In genomic region chr7:105480081-105480480, GRCm38 (mm10) we compare ENCODE assay signal across 10 mouse cellular contexts. TPM values are rescaled to one million over a fixed set of nuclear protein-coding genes. Genes with fewer than 3 reads are reported as not detected.
DNase-seq lines count a peak whose midpoint lies in the region; ATAC-seq and TF ChIP-seq lines count a peak whose summit lies in the region.
"Had no signal": no experiment of that assay in that cellular context is flagged by ENCODE, and none has a peak within 500 bp of the region (broad histone marks: within the 10 kb centered on the region; RNA-seq: fewer than 3 reads in every experiment).

No protein-coding gene starts in this region.

- H3K9ac ChIP-seq in forebrain, postnatal 0 days = no peak overlapping the region
- no peak overlapping the region for H3K9ac ChIP-seq in forebrain, embryonic 16.5 days (replicated peaks; ENCODE audit: low read depth, low read length)
- H3K9ac ChIP-seq in limb, embryonic 13.5 days = no peak overlapping the region
- H3K9ac ChIP-seq in neural tube, embryonic 15.5 days (replicated peaks) = no peak overlapping the region
- H3K9ac ChIP-seq: liver, embryonic 12.5 days had no signal

- no peak for ATAC-seq in forebrain, postnatal 0 days
- no peak for ATAC-seq in forebrain, embryonic 16.5 days
- ATAC-seq in limb, embryonic 13.5 days (ENCODE audit: low FRiP score, low read depth) = no peak
- ATAC-seq in neural tube, embryonic 15.5 days (ENCODE audit: low FRiP score) = no peak
- ATAC-seq in megakaryocyte-erythroid progenitor cell, adult 5-6 weeks (replicated peaks; ENCODE audit: low FRiP score, low TSS enrichment, poor library complexity, severe bottlenecking) = no peak
- ATAC-seq: liver, embryonic 12.5 days had no signal

- H3K27ac ChIP-seq in forebrain, postnatal 0 days (ENCODE audit: low read depth, low read length) = peak overlapping the region; percentile 40; the same call in 1 of the 2 replicates
- no peak overlapping the region for H3K27ac ChIP-seq in forebrain, embryonic 16.5 days (ENCODE audit: low read length)
- H3K27ac ChIP-seq in limb, embryonic 13.5 days = no peak overlapping the region
- H3K27ac ChIP-seq in limb, embryonic 10.5 days = no peak overlapping the region
- peak overlapping the region; percentile 99 for H3K27ac ChIP-seq in embryonic fibroblast, embryonic 13.5 days (ENCODE audit: insufficient read depth, low read length)
- no peak overlapping the region for H3K27ac ChIP-seq in neural tube, embryonic 15.5 days (replicated peaks)
- H3K27ac ChIP-seq: liver, embryonic 12.5 days had no signal

- TF ChIP-seq POLR2A in embryonic fibroblast, embryonic 13.5 days (IDR thresholded peaks at IDR 0.05; ENCODE audit: low read depth, low read length) = no peak

- no peaks in the 10 kb centered on the region for H3K9me3 ChIP-seq in forebrain, postnatal 0 days (ENCODE audit: low read length)
- H3K9me3 ChIP-seq in forebrain, embryonic 16.5 days (ENCODE audit: control insufficient read depth, low read length) = no peaks in the 10 kb centered on the region
- no peaks in the 10 kb centered on the region for H3K9me3 ChIP-seq in limb, embryonic 13.5 days
- no peaks in the 10 kb centered on the region for H3K9me3 ChIP-seq in limb, embryonic 10.5 days (replicated peaks)
- no peaks in the 10 kb centered on the region for H3K9me3 ChIP-seq in neural tube, embryonic 15.5 days (replicated peaks)
- H3K9me3 ChIP-seq: liver, embryonic 12.5 days had no signal

- no peak for TF ChIP-seq CTCF in forebrain, postnatal 0 days (IDR thresholded peaks at IDR 0.05; ENCODE audit: low read depth)
- no peak for TF ChIP-seq CTCF in embryonic fibroblast, embryonic 13.5 days (IDR thresholded peaks at IDR 0.05; ENCODE audit: borderline replicate concordance, insufficient read depth, low read length)

- H3K4me1 ChIP-seq in forebrain, postnatal 0 days (ENCODE audit: insufficient read depth) = peaks cover 7% of the 10 kb centered on the region; the same call in 1 of the 2 replicates
- peaks cover 24% of the 10 kb centered on the region for H3K4me1 ChIP-seq in forebrain, embryonic 16.5 days (replicated peaks; ENCODE audit: control insufficient read depth, insufficient read depth, low read length)
- H3K4me1 ChIP-seq in limb, embryonic 13.5 days = peaks cover 25% of the 10 kb centered on the region
- H3K4me1 ChIP-seq in limb, embryonic 10.5 days = peaks cover 15% of the 10 kb centered on the region
- peaks cover 9% of the 10 kb centered on the region; the same call in 1 of the 2 replicates for H3K4me1 ChIP-seq in embryonic fibroblast, embryonic 13.5 days (ENCODE audit: control insufficient read depth, insufficient read depth, low read length)
- H3K4me1 ChIP-seq in neural tube, embryonic 15.5 days = peaks cover 28% of the 10 kb centered on the region

- H3K27me3 ChIP-seq in forebrain, postnatal 0 days (ENCODE audit: insufficient read depth, low read length) = no peaks in the 10 kb centered on the region
- no peaks in the 10 kb centered on the region for H3K27me3 ChIP-seq in forebrain, embryonic 16.5 days (replicated peaks; ENCODE audit: control insufficient read depth, insufficient read depth, low read length)
- H3K27me3 ChIP-seq in limb, embryonic 13.5 days = peaks cover 18% of the 10 kb centered on the region
- peaks cover 45% of the 10 kb centered on the region for H3K27me3 ChIP-seq in limb, embryonic 10.5 days (ENCODE audit: low read depth, poor library complexity, severe bottlenecking)
- H3K27me3 ChIP-seq in neural tube, embryonic 15.5 days (replicated peaks) = no peaks in the 10 kb centered on the region

- H3K4me2 ChIP-seq in forebrain, postnatal 0 days (ENCODE audit: low read depth) = no peak overlapping the region
- no peak overlapping the region for H3K4me2 ChIP-seq in forebrain, embryonic 16.5 days (ENCODE audit: low read length)
- peak overlapping the region; percentile 86 for H3K4me2 ChIP-seq in limb, embryonic 13.5 days (replicated peaks)
- peak overlapping the region; percentile 67; the same call in 1 of the 2 replicates for H3K4me2 ChIP-seq in neural tube, embryonic 15.5 days
- H3K4me2 ChIP-seq: liver, embryonic 12.5 days had no signal

- H3K36me3 ChIP-seq in forebrain, postnatal 0 days (ENCODE audit: insufficient read depth) = no peaks in the 10 kb centered on the region
- no peaks in the 10 kb centered on the region for H3K36me3 ChIP-seq in forebrain, embryonic 16.5 days (ENCODE audit: control insufficient read depth, insufficient read depth)
- H3K36me3 ChIP-seq in limb, embryonic 13.5 days = no peaks in the 10 kb centered on the region
- no peaks in the 10 kb centered on the region for H3K36me3 ChIP-seq in limb, embryonic 10.5 days
- H3K36me3 ChIP-seq in neural tube, embryonic 15.5 days = no peaks in the 10 kb centered on the region
- H3K36me3 ChIP-seq: liver, embryonic 12.5 days had no signal

- no peak overlapping the region for H3K4me3 ChIP-seq in forebrain, postnatal 0 days (ENCODE audit: low read depth, low read length)
- H3K4me3 ChIP-seq in forebrain, embryonic 16.5 days (replicated peaks; ENCODE audit: low read length) = no peak overlapping the region
- no peak overlapping the region for H3K4me3 ChIP-seq in limb, embryonic 13.5 days
- no peak overlapping the region for H3K4me3 ChIP-seq in limb, embryonic 10.5 days
- 0 out of 2 replicates have a peak overlapping the region, but pooled peaks have one; percentile 45 for H3K4me3 ChIP-seq in embryonic fibroblast, embryonic 13.5 days (ENCODE audit: insufficient read depth, low read length)
- H3K4me3 ChIP-seq in neural tube, embryonic 15.5 days (replicated peaks) = no peak overlapping the region
- H3K4me3 ChIP-seq: liver, embryonic 12.5 days had no signal

- 43% methylated on average over 5 of the region's 5 CpGs for WGBS in forebrain, postnatal 0 days
- WGBS in forebrain, embryonic 16.5 days = 29% methylated on average over 5 of the region's 5 CpGs
- 67% methylated on average over 5 of the region's 5 CpGs for WGBS in limb, embryonic 13.5 days
- WGBS in limb, embryonic 10.5 days = 73% methylated on average over 5 of the region's 5 CpGs
- 41% methylated on average over 5 of the region's 5 CpGs for WGBS in neural tube, embryonic 15.5 days

- DNase-seq in forebrain, postnatal 0 days = peak; percentile 12
- no peak for DNase-seq in limb, embryonic 10.5 days (ENCODE audit: low spot score)
- no peak for DNase-seq in adrenal gland, adult 18-20 months (ENCODE audit: low spot score in 2 of 2)

RNA-seq across cellular contexts. Expression of gene Cavin3, which starts 2.0 kb away (rescaled TPM):
- total RNA-seq in forebrain, postnatal 0 days (2014; rRNA removed) = 28.6 and 30.9 TPM in 2 replicates
- polyA plus RNA-seq in forebrain, postnatal 0 days (2015; fragmentation: Nextera tagmentation; extraction: Ambion mirVana) = 31.7 and 33.5 TPM in 2 replicates
- 24.2 and 28.3 TPM in 2 replicates for polyA plus RNA-seq in forebrain, embryonic 16.5 days (2015; fragmentation: Nextera tagmentation; extraction: Ambion mirVana)
- polyA plus RNA-seq in limb, embryonic 13.5 days (2015; fragmentation: Nextera tagmentation; extraction: Ambion mirVana) = 51.2 and 52.2 TPM in 2 replicates
- polyA plus RNA-seq in limb, embryonic 10.5 days (2016; fragmentation: Nextera tagmentation; extraction: Ambion mirVana) = 20.4 and 21.6 TPM in 2 replicates
- polyA plus RNA-seq in embryonic fibroblast, embryonic 13.5 days (2011; ENCODE audit: insufficient read length, low read depth, missing spikeins) = 89.7 and 95.1 TPM in 2 replicates
- 34.6 and 39.9 TPM in 2 replicates for polyA plus RNA-seq in neural tube, embryonic 15.5 days (2015; fragmentation: Nextera tagmentation; extraction: Ambion mirVana)
- not detected in 2 replicates for total RNA-seq in megakaryocyte-erythroid progenitor cell, adult 5-6 weeks (2014; fragmentation: Nextera tagmentation)
- 0.61 and 0.75 TPM in 2 replicates for total RNA-seq in megakaryocyte-erythroid progenitor cell, adult 5-6 weeks (2017)
- total RNA-seq in adrenal gland, adult 18-20 months (2021) = 10 to 100 TPM; 53.5 to 63.7 TPM

RNA-seq across cellular contexts. Expression of gene Cckbr, which starts 54.5 kb away (rescaled TPM):
- 3.5 and 6.2 TPM in 2 replicates for total RNA-seq in forebrain, postnatal 0 days (2014; rRNA removed)
- 3.2 and 5.1 TPM in 2 replicates for polyA plus RNA-seq in forebrain, postnatal 0 days (2015; fragmentation: Nextera tagmentation; extraction: Ambion mirVana)
- 1.2 and 2.6 TPM in 2 replicates for polyA plus RNA-seq in forebrain, embryonic 16.5 days (2015; fragmentation: Nextera tagmentation; extraction: Ambion mirVana)
- polyA plus RNA-seq in limb, embryonic 13.5 days (2015; fragmentation: Nextera tagmentation; extraction: Ambion mirVana) = 0.09 TPM in 1 of 2 replicates, not detected in the other
- polyA plus RNA-seq in limb, embryonic 10.5 days (2016; fragmentation: Nextera tagmentation; extraction: Ambion mirVana) = 0.05 TPM in 2 replicates
- polyA plus RNA-seq in embryonic fibroblast, embryonic 13.5 days (2011; ENCODE audit: insufficient read length, low read depth, missing spikeins) = not detected in 2 replicates
- polyA plus RNA-seq in neural tube, embryonic 15.5 days (2015; fragmentation: Nextera tagmentation; extraction: Ambion mirVana) = 5.3 and 6.2 TPM in 2 replicates
- total RNA-seq in megakaryocyte-erythroid progenitor cell, adult 5-6 weeks (2014; fragmentation: Nextera tagmentation) = not detected in 2 replicates
- not detected in 2 replicates for total RNA-seq in megakaryocyte-erythroid progenitor cell, adult 5-6 weeks (2017)
- total RNA-seq in adrenal gland, adult 18-20 months (2021) = not detected
- polyA plus RNA-seq: C2C12; liver, embryonic 12.5 days had no signal

Comparison
In these comparisons a context has a peak if more than half of its experiments do, and no peak if none do; other contexts are left out.
1. H3K27ac ChIP-seq: peak in forebrain, postnatal 0 days (single experiment) and embryonic fibroblast, embryonic 13.5 days (single experiment); none in forebrain, embryonic 16.5 days (single experiment), limb, embryonic 13.5 days (single experiment), limb, embryonic 10.5 days (single experiment) and neural tube, embryonic 15.5 days (single experiment).
2. H3K4me2 ChIP-seq: peak in limb, embryonic 13.5 days (single experiment) and neural tube, embryonic 15.5 days (single experiment); none in forebrain, postnatal 0 days (single experiment) and forebrain, embryonic 16.5 days (single experiment).